Mouse (Mus musculus) cortical plate, adult 2 months (tissue): ENCODE measurements around the gene Lias. TPM values are rescaled to one million over a fixed set of nuclear protein-coding genes. Genes with fewer than 3 reads are reported as not detected.
A peak's percentile ranks its signal among the peaks of the same experiment; 100 is the strongest.

Source experiments
- H3K27ac ChIP-seq: fragments of 200-500 bp; 2 replicates; pipeline ENCODE4 v1.5.1; 2012; ENCODE audit warnings: low read length, control low read depth, inconsistent platforms; ENCODE audit not compliant: insufficient read depth
- H3K4me1 ChIP-seq: fragments of 200-500 bp; 2 replicates; pipeline ENCODE4 v1.6.1; 2011; ENCODE audit warnings: low read length; ENCODE audit not compliant: control insufficient read depth, insufficient read depth
- H3K4me3 ChIP-seq: fragments of 200-500 bp; 2 replicates; pipeline ENCODE4 v1.5.1; 2011; ENCODE audit warnings: mild to moderate bottlenecking, low read length, control low read depth; ENCODE audit not compliant: insufficient read depth
- CTCF ChIP-seq: fragments of 200-500 bp; IDR thresholded peaks from 2 replicates; pipeline ENCODE4 v1.5.1; 2011; ENCODE audit warnings: mild to moderate bottlenecking, control low read depth, low read length; ENCODE audit not compliant: insufficient read depth; ENCODE audit errors: extremely low read depth
- POLR2A ChIP-seq: fragments of 200-500 bp; IDR thresholded peaks from 2 replicates; pipeline ENCODE4 v1.6.1; 2011; ENCODE audit warnings: mild to moderate bottlenecking, low read length, control low read depth; ENCODE audit not compliant: insufficient read depth; ENCODE audit errors: extremely low read depth
- polyA plus RNA-seq: library from polyadenylated mRNA; depleted of rRNA; stranded (reverse); fragments of >200 nt; gene quantifications from 2 replicates; pipeline ENCODE4 v1.2.3, GENCODE M21; 2012

Gene Lias
- polyA plus RNA-seq, 1 experiment = 40.6 TPM

DNA sequence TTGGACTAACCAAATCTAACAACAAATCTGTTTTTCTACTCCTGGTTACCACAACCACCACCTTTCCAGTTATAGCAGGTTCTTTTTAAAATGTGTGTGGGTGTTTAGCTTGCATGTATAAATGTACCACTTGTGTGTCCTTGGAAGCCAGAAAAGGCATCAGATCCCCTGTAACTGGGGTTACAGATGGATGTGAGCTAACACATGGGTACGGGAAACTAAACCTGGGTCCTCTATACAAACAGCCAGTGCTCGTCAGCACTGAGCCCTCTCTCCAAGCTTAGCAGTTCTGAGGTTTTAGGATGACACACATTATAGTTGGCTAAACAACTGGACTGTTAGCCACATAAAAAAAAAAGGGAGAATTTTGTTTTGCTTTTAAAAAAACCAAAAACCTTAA, 5.6 kb upstream of the Lias start:
- H3K4me1 ChIP-seq = peaks cover 2% of the 10 kb centered on the region; the same call in 1 of the 2 replicates
- no peak for TF ChIP-seq POLR2A
- TF ChIP-seq CTCF = no peak
- no peak overlapping the region for H3K4me3 ChIP-seq
- H3K27ac ChIP-seq = no peak overlapping the region

GRCm38 (mm10) chr5:65387008-65387867, 4.1 kb upstream of the Lias start:
- H3K4me1 ChIP-seq = peaks cover 2% of the 10 kb centered on the region; the same call in 1 of the 2 replicates
- H3K27ac ChIP-seq = no peak overlapping the region
- no peak overlapping the region for H3K4me3 ChIP-seq
- TF ChIP-seq CTCF = no peak
- no peak for TF ChIP-seq POLR2A

DNA sequence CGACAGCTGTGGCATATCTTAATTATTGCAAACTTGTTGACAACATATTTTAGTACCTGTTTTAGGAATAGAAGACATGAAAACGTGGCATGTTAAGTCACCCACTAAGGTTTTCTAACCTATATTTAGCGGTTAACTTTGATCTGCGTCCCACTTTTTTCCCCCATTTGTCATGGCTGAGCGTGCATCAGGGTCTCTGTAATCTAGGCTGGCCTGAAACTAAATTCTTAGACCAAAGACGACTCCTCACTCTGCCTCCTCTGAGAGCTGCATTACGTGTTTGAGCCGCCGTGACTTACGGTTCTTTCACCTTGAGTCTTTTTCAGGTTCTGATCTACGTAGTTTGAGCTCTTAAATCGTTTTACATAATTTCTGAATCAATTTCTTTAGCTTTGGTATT, 456 bp downstream of the Lias start:
- TF ChIP-seq POLR2A = no peak
- TF ChIP-seq CTCF = no peak
- H3K4me1 ChIP-seq = peaks cover 2% of the 10 kb centered on the region; the same call in 1 of the 2 replicates
- peak overlapping the region; percentile 44 for H3K4me3 ChIP-seq
- H3K27ac ChIP-seq = no peak overlapping the region

DNA sequence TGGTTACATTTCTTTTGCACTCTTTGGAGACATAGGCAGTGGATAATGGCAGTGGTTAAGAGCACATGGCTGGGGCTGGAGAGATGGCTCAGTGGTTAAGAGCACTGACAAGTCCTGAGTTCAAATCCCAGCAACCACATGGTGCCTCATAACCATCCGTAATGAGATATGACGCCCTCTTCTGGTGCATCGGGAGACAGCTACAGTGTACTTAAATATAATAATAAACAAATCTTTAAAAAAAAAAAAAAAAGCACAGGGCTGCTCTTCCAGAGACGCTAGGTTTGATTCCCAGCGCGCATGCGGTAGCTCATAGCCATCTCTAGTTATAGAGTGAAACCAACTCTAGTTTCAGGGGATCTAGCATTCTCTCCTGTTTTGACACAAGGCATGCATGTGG, 3.1 kb downstream of the Lias start:
- no peak overlapping the region for H3K27ac ChIP-seq
- no peak overlapping the region for H3K4me3 ChIP-seq
- TF ChIP-seq POLR2A (no peak), CTCF (no peak)
- peaks cover 2% of the 10 kb centered on the region; the same call in 1 of the 2 replicates for H3K4me1 ChIP-seq

DNA sequence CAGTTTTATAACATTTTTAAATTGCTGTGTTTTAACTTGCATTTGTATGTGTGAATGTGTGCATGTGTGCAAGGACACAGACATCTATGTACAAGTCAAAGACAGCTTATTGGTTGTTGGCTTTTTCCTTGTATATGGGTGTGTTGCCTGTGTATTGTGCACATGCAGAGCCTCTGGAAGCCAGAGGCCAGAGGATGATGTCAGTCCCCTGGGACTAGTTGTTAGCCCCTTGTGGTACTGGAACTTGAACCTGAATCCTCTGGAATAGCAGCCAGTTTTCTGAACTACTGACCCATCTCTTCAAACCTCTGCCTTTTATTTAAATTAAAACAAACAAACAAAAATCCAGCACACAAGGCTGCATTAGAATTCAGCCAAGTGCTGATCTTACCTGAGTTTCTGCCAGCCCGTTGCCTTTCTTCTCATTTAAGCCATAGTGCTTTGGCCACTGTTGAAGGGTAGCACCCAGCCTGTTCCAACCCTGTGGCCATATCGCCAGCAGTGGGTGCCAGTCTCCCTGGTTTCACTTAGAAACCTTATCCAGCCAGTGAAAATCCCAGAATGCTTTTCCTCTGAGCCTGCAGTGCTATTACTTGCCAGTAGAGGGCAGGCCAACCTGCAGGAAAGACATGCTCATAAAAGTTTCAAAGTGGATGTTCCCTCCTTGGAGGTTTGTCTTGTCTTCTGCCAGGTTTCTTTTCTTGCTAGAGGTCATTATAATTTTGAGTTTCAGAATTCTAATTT, 10.1 kb downstream of the Lias start:
- H3K27ac ChIP-seq = no peak overlapping the region
- no peaks in the 10 kb centered on the region for H3K4me1 ChIP-seq
- no peak for TF ChIP-seq POLR2A
- TF ChIP-seq CTCF = peak; percentile 95
- no peak overlapping the region for H3K4me3 ChIP-seq

DNA sequence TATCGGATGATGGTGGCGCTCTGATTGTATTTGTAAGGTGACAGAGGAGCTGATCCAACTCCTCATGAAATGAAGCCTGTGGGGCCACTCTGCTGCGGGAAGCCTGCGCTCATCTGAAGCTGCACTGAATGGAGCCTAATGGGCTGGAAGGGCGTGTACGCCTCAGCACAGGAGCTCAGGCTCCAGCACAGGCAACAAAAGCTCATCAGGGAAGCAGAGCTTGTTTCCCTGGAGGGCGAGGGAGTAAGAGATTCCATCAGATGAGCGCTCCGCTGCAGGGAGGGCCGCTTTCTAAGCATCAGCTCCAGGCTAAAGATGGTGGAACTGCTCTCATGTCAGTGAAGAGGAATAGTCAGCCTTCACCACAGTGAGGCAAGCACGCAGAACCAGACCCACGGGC, 16.7 kb downstream of the Lias start:
- Histone ChIP-seq H3K4me3 (no peak overlapping the region), H3K27ac (no peak overlapping the region), H3K4me1 (no peaks in the 10 kb centered on the region)
- TF ChIP-seq CTCF (no peak), POLR2A (no peak)

DNA sequence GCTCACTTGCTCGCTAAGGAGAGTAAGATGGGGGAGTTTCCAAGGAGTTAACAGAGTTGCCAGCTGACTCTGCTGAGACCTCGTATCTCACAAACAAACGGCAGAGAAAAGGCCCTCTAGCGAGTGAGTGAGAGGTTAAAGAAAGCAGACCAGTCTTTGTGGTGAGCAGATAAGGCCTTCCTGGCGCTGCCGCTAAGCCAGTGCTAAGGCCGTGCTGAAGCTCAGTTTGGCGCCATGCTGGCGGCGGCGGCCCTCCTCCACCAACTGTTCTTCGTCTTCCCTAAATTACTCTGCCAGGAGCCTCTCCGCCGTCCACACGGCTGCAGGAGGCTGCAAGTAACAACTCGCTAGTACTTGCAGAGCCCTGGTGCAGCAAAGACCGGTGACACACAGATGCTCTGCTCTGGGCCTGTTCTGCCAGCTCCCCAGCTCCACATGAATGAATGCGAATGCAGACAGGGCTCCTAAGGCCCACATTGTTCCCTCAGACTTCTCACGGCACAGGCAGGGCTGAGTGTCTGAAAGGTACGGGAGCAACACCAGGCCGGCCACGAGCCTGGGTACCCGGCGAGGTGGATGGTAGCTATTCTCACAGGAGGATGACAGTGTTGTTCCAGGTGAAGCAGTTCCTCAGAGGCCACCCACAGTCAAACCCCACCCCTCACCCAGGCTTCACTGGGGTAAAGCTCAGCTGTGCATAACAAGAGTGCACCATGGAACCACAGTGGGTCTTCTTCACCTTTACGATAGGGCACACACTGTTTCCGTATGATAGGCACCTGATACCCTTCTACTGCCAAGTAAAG, 24.6 kb downstream of the Lias start:
- H3K4me3 ChIP-seq = no peak overlapping the region
- 0 out of 2 replicates have a peak, but pooled peaks cover 1% of the 10 kb centered on the region for H3K4me1 ChIP-seq
- TF ChIP-seq CTCF = no peak
- no peak for TF ChIP-seq POLR2A
- H3K27ac ChIP-seq = no peak overlapping the region

- Histone ChIP-seq H3K4me3 (no peak overlapping the region), H3K4me1 (0 out of 2 replicates have a peak, but pooled peaks cover 1% of the 10 kb centered on the region), H3K27ac (no peak overlapping the region)
- TF ChIP-seq CTCF (no peak), POLR2A (no peak)
Measured at GRCm38 (mm10) chr5:65419136-65419535, 27.8 kb downstream of the Lias start.

DNA sequence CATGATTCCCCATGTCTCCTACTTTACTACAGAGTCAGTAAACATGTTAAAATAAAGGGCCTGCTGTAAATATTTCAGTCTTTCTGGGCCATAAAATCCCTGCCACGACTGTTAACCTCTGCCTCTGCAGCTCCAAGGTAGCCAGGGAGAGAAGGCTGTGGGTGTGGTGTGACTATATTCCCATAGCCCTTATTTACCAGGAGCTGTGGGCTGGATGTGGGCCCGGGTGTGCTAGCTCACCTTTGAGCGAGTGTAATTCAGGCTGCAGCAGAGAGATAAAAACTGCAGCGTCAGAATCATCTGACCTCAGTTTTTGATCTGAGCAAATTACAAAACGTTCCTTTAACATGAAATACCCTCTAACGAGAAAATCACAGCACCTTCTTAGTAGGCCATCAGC, 29.5 kb downstream of the Lias start:
- Histone ChIP-seq H3K4me3 (no peak overlapping the region), H3K4me1 (0 out of 2 replicates have a peak, but pooled peaks cover 1% of the 10 kb centered on the region), H3K27ac (no peak overlapping the region)
- TF ChIP-seq POLR2A = no peak
- no peak for TF ChIP-seq CTCF

DNA sequence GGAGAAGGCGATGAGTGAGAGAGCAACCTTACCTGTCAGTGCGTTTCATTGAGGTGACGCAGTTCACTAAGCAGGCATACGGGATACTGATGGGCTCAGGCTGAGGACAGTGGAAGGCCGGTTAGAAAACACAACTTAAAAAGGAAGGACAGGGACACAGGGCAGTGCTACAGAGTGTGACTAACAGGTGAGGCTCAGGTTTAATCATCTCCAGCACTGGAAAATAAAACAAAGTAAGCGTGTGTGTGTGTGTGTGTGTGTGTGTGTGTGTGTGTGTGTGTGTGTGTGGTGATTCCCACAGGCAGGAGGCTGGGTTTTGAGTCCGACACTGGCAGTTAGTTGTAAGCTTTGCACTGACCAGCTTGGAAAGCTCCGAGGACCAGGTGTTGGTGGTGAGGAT, 31.5 kb downstream of the Lias start:
- no peak overlapping the region for H3K27ac ChIP-seq
- TF ChIP-seq CTCF (no peak), POLR2A (no peak)

More for the DNA sequence above, 31.5 kb downstream of the Lias start:
- no peak overlapping the region for H3K4me3 ChIP-seq
- H3K4me1 ChIP-seq = no peaks in the 10 kb centered on the region
